Mouse (Mus musculus) ES-E14 (cell line): ENCODE measurements around the gene Eif4g1.

Experiments used
- ZC3H11A ChIP-seq: IDR thresholded peaks from 2 replicates; pipeline ENCODE4 v1.6.1; 2012; ENCODE audit warnings: low read depth, mild to moderate bottlenecking, inconsistent platforms, low read length, borderline replicate concordance
- ZNF384 ChIP-seq: IDR thresholded peaks from 2 replicates; pipeline ENCODE4 v1.6.1; 2012; ENCODE audit warnings: low read depth, low read length, inconsistent platforms

- TF ChIP-seq ZNF384 (no peak), ZC3H11A (no peak)
Measured at GRCm38 (mm10) chr16:20715161-20715560, 47.0 kb downstream of the Eif4g1 start.
